Mouse (Mus musculus) erythroblast, embryonic 14.5 days (primary cell): ENCODE measurements around the gene Ugt1a5.

Source experiments
- GATA1 ChIP-seq: IDR thresholded peaks from 2 replicates; pipeline ENCODE4 v1.6.1; 2012; ENCODE audit warnings: low read length, inconsistent platforms, mixed read lengths
- TAL1 ChIP-seq: IDR thresholded peaks from 3 replicates; pipeline ENCODE4 v1.6.1; 2012; ENCODE audit warnings: low read length, inconsistent platforms, mixed read lengths

DNA sequence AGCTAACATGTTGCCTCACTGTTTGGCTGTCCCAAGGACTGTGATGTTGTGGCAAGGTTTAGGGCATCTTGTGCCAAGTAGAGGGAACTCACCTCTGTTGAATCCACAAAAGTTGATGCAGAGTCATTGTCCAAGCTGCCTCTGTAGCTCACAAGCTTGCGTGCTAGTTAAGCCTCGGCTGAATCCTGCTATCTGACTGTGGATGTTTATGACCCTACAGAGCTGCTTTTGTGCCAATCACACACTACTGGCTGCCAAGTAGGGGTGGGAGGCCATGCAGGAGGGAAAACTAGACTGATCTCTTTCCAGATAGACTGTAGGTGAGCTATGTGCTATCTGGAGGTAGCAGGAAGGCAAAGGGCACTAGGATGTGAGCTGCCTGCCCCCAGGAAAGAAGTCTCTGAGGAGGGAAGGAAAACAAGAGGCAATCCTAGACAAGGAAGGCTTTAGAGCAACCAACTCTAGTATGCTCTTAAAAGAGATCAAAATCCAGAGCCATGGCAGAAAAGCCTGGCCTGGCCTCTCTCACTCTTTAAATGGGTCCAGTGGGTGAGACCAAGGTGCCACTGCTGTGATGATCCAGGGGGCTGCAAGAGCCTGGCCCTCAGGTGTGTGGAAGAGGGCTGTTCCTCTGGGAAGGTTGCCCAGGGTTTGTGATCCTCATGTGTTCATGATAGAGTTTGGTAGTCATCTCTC lies 48.1 kb downstream of the Ugt1a5 start:
- TF ChIP-seq TAL1 (no peak), GATA1 (no peak)
